Mouse (Mus musculus): ENCODE results near the gene Kpna2.
A peak's percentile ranks its signal among the peaks of the same experiment; 100 is the strongest.

Kpna2 gene

DNA sequence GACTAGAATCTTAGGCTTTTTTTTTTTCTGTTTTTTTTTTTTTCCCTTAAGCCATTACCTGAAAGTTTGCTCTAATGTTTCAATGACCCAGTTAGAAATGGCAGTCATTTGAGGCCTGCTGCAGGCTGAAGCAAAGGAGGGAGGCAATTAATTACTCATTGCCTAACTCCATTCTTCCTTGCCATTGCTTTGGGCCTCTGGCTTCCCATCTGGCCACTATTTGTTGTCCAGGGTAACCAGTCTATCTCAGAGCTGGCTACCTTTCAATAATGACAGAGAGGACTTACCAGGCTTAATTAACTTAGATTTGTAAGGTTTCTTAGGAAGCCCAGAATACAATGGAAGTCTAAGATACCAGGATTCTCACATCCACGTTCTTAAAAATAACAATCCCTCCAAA, 17.6 kb downstream of the Kpna2 start:
- DNase-seq: no peak

DNA sequence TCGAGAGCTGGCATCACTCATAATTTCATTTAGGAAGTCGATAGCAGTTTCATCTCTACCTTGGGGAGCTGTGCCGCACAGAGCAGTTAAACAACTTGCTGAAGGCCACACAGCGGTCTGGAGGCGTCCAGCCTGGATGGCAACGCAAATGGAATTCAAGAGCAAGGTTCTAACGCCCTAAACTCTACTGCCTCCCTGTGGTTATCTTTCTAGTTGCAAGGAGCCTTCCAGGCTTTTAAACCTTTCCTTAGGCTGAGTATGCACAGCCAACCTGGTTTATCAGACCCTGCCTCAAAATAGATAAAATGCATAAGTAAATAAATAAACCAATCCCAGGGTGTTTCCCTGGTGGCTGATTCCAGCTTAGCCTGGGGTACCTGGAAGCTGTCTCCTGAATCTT, 18.9 kb downstream of the Kpna2 start:
- peak; percentile 77 to 78 for DNase-seq

- DNase-seq: peak in 1 of 2 experiments; percentile 33
These were observed 23.1 kb downstream of the Kpna2 start for GRCm38 (mm10) chr11:106976194-106976593.

- DNase-seq: peak in 1 of 2 experiments; percentile 47
These were observed 23.7 kb downstream of the Kpna2 start for GRCm38 (mm10) chr11:106975419-106976177.

GRCm38 (mm10) chr11:106974440-106974839, 24.9 kb downstream of the Kpna2 start:
- no peak for DNase-seq

DNA sequence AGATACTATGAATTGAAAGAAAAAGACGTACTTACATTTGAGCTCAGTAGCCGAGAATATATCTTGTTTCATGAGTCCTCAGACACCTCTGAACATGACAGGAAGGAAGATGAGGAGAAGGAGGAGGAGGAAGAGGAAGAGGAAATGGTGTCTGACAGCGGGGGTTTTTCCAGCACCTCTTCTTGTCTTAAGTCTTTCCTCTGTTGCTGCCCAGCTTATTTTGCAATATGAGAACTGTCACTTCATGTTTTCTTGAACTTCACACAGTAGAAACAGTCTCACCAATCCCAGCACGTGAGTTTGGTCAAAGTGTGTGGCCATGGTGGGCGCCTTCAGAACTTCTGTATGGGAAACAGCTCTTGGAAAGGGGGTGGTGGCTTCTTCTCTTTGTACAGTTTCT, 26.3 kb downstream of the Kpna2 start:
- no peak for DNase-seq

DNA sequence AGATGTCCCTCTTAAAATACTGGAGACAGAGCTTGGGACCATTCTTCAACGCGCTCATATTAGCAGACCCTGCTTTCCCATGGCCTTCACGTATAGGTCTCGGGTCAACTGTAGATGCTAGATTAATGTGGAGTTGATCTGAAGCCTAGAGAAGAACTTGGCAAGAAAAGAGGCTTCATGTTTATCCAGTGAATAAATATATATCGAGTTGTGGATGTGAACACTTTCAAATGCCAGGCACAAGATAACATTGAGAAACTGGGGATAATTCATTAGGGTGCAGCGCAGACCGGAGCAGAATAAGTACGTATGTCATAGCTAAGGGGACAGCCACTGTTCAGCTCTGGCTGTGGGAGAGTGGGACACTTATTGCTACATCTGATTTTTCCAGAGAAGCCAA, 29.5 kb downstream of the Kpna2 start:
- no peak for DNase-seq

- no peak for DNase-seq
These were observed 31.7 kb downstream of the Kpna2 start for GRCm38 (mm10) chr11:106967630-106968029.

DNA sequence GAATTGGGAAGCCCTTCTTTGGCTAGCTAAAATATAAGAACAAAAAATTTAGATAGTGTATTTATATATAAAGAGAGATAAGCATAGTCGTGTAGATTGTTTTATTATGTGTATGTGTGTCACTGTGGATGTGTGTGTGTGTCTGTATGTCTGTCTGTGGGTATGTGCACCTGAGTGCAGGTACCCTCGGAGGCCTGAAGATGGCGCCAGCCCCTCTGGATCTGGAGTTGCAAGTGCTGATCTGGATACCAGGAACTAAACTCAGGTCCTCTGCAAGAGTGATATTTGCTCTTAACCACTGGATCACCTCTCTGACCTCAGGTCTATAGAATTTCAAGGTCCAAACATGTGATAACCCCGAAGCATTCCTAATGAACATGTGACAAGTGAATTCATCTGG, 33.5 kb downstream of the Kpna2 start:
- no peak for DNase-seq

DNA sequence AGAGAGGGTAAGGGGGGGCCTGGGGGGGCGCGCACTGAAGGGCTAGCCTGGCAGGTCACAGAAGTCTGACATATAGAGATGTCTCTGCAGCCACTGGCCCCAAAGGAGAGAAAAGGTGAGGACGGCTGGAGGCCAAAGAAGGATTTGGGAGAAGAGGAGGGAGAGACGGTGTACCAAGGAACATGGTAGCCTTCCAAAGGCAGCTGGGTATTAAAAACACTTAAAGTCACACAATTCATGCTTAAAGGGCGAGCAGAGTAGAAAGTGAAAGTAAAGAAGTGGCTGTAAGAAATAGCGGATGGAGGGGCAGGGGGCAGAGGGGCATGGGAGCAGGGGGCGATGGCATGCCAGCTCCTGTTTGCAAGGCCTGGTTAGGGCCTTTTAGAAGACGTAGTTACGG, 37.0 kb downstream of the Kpna2 start:
- DNase-seq: no peak

DNA sequence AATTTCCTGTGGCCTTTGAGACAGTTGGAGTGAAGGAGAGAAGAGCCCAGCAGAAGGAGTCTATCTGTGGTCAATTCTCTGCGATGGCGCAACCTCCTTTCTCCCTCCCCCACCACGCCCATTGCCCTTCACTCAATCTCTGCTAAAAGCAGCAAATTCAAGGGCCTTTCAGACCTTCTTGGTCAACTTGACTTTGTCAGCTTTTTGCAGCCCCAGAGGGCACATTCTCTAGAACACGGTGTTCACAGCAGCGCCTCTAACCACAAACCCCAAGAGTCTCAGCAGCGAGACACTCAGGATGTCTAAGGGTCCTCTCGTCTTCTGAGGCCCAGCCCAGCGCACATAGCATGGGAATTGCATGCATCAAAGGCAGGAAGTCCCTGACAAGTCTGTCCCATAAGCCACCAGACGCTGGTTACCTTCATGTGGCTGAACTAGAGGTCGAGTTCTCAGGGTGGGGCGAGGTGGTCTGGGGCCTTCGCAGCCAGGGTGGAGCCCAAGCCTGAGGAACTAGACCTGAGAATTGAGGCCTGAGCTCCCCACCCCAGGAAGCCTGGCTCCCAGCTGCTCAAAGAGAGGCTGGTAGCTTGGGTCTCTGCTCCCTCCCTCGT, 37.8 kb downstream of the Kpna2 start:
- no peak for DNase-seq

- DNase-seq: no peak
These were observed 40.2 kb downstream of the Kpna2 start for GRCm38 (mm10) chr11:106959121-106959520.

DNA sequence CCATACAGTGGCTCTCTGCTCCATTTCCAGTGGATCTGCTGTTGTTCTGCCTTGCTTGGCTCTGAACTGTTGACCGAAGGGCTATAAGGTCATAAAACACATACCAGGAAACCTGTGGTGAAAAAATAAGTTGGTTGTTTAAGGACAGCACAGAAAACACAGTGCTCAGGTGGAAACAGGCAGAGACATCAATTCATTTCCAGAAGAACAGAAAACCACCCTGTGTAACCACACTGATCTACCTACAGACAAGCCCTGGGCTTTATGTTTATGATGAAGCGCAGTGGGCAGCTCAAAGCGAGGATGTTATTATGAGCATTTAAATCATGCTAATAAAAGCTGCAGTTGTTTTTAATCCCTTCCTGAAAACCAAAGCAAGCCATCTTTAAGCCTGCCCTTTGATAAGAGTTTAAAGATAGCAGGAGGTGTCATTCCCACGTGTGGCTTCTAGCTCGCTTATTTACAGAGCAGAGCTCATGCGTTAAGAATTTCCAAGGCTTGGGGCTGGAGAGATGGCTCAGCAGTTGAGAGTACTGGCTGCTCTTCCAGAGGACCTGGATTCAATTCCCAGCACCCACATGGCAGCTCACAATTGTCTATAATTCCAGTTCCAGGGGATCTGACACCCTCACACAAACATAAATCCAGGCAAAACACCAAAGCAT, 40.8 kb downstream of the Kpna2 start:
- no peak for DNase-seq

DNA sequence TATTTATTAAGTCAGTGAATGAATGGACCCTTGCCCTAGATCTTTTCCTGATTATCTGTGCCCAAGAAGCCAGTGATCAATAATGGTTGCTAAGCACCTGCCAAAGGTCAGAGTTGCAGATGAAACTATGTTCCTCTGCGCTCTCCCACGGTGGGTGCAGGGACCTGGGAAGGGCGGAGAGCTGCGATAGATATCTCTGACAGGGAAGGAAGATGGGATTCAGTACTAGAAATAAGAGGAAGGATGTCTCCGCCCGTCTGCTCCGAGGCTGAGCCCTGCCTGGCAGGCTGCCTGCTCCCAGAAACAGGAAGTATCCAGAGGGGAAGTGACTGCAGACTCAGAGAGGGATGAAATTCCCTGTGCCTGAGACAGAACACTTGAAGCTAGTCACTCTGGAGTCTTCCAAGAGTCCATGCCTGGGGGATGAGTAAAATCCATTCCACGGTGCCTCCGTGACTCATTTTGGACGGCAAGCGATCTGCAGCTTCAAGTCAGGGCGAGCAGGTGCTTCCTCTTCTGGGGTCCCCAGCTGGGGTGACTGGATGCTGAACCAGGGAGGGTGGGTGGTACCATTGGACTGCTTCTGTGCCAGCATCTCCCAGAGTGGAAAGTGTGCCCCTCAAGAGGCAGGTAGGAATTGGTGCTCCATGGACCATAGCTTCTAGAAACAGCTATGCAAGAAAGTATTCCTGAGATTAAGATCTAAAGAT, 41.9 kb downstream of the Kpna2 start:
- DNase-seq: peak in 1 of 2 experiments; percentile 26

GRCm38 (mm10) chr11:106954566-106954965, 44.8 kb downstream of the Kpna2 start:
- DNase-seq: no peak

GRCm38 (mm10) chr11:106954116-106954515, 45.2 kb downstream of the Kpna2 start:
- DNase-seq: no peak

All from cerebellum, postnatal 14 days (tissue).